Mouse (Mus musculus) liver, embryonic 14.5 days (tissue): ENCODE measurements around the gene Tmtc2. TPM values are rescaled to one million over a fixed set of nuclear protein-coding genes. Genes with fewer than 3 reads are reported as not detected.
A peak's percentile ranks its signal among the peaks of the same experiment; 100 is the strongest.

Experiments used
- ATAC-seq: fragments of 200-750 bp; cut with Nextera tagmentation; 2 replicates; pipeline ENCODE4 v1.8.0; 2017; ENCODE audit warnings: moderate number of reproducible peaks, mild to moderate bottlenecking, moderate library complexity; ENCODE audit not compliant: insufficient read depth
- DNase-seq, 3 experiments: peaks; one replicate each; pipeline ENCODE4 v3.0.0-alpha.2; 2012 to 2013; ENCODE audit warnings: low read depth in 3 of 3, low spot score in 3 of 3
- H3K27ac ChIP-seq: fragments of 300-500 bp; sonication (generic); 2 replicates; pipeline ENCODE4 v1.5.1; 2014; ENCODE audit warnings: moderate library complexity, mild to moderate bottlenecking, control low read depth, inconsistent platforms
- H3K27me3 ChIP-seq: fragments of 300-500 bp; sonication (generic); 2 replicates; pipeline ENCODE4 v1.6.1; 2014; ENCODE audit warnings: mild to moderate bottlenecking, low read length, moderate library complexity; ENCODE audit not compliant: control insufficient read depth, insufficient read depth
- H3K36me3 ChIP-seq: fragments of 300-500 bp; sonication (generic); replicated peaks from 2 replicates; pipeline ENCODE4 v1.6.1; 2014; ENCODE audit warnings: low read depth; ENCODE audit not compliant: control insufficient read depth, insufficient read depth
- H3K4me1 ChIP-seq, 2 experiments: fragments of 200-500 bp in 1 of 2; fragments of 300-500 bp in 1 of 2; sonication (generic) in 1 of 2; replicated peaks; 2 replicates each; pipeline ENCODE4 v1.6.1; 2012 to 2014; ENCODE audit warnings: antibody characterized with exemption in 1 of 2, inconsistent platforms in 1 of 2, low read length in 1 of 2; ENCODE audit not compliant: control insufficient read depth in 2 of 2, insufficient read depth in 2 of 2
- H3K4me2 ChIP-seq: fragments of 300-500 bp; sonication (generic); 2 replicates; pipeline ENCODE4 v1.6.1; 2014; ENCODE audit warnings: low read depth, mild to moderate bottlenecking, control low read depth, moderate library complexity
- H3K4me3 ChIP-seq, 2 experiments: fragments of 200-500 bp in 1 of 2; fragments of 300-500 bp in 1 of 2; sonication (generic) in 1 of 2; 2 replicates each; pipeline ENCODE4 v1.5.1; 2012 to 2014; ENCODE audit warnings: low read depth in 2 of 2, low read length in 2 of 2, mild to moderate bottlenecking in 2 of 2, control low read depth in 1 of 2, inconsistent platforms in 1 of 2, moderate library complexity in 1 of 2; ENCODE audit not compliant: insufficient read depth in 1 of 2
- H3K9ac ChIP-seq: fragments of 300-500 bp; sonication (generic); replicated peaks from 2 replicates; pipeline ENCODE4 v1.6.1; 2014; ENCODE audit warnings: mild to moderate bottlenecking, control low read depth, moderate library complexity
- H3K9me3 ChIP-seq: fragments of 300-500 bp; sonication (generic); 2 replicates; pipeline ENCODE4 v1.6.1; 2016; ENCODE audit warnings: low read length, mixed read lengths; ENCODE audit not compliant: control insufficient read depth
- CTCF ChIP-seq: IDR thresholded peaks from 2 replicates; pipeline ENCODE4 v1.5.1; 2016; ENCODE audit warnings: antibody characterized with exemption, low read depth, control low read depth
- EP300 ChIP-seq: IDR thresholded peaks from 2 replicates; pipeline ENCODE4 v1.6.1; 2016; ENCODE audit warnings: antibody characterized with exemption, low read depth
- WGBS: fragments of 180-500 bp; shearing (Covaris S2); extraction: QIAGEN DNeasy Blood & Tissue Kit; methylation state at CpG from one replicate; pipeline ENCODE4 v1.1.7; 2014; ENCODE audit not compliant: insufficient replicate concordance; 5-methylcytosine and 5-hydroxymethylcytosine counted together
- polyA plus RNA-seq, 2 experiments: library from polyadenylated mRNA; depleted of rRNA in 1 of 2; stranded (reverse) in 1 of 2; unstranded in 1 of 2; fragments of >200 nt; fragmentation: Nextera tagmentation in 1 of 2; extraction: Ambion mirVana in 1 of 2; gene quantifications; 2 replicates each; pipeline versions ENCODE4 v1.2.1 to v1.2.3; 2012 to 2014

Gene Tmtc2
- polyA plus RNA-seq, 2 experiments: 0.33 to 0.44 TPM

DNA sequence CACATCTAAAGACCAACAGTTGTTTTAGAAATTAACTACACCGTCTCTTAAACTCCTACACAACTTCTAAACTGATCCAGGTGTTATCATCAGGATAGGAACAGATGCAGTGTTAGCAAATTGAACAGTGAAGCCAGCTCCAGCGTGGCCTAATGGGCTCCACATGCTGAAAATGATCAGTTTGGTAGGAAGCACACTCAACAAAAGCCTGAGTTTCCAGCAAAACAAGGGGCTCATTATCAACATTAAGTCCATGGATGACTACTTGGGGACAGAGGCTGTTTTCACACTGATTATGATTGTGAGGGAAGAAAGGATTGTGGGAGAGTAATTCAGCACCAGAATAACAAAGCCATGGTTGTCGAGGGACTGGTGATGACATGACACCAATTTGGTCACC is 143.4 kb downstream of the Tmtc2 start:
- Histone ChIP-seq H3K4me1 (peaks cover 0 to 1% of the 10 kb centered on the region in 2 experiments; a peak in 1 of 4 replicates), H3K9me3 (no peaks in the 10 kb centered on the region), H3K9ac (no peak overlapping the region), H3K4me2 (no peak overlapping the region), H3K4me3 (no peak overlapping the region), H3K36me3 (no peaks in the 10 kb centered on the region), H3K27me3 (no peaks in the 10 kb centered on the region), H3K27ac (no peak overlapping the region)
- TF ChIP-seq CTCF (no peak), EP300 (no peak)
- WGBS: 62% methylated on average over 3 of the region's 3 CpGs
- ATAC-seq: no peak
- DNase-seq: no peak

DNA sequence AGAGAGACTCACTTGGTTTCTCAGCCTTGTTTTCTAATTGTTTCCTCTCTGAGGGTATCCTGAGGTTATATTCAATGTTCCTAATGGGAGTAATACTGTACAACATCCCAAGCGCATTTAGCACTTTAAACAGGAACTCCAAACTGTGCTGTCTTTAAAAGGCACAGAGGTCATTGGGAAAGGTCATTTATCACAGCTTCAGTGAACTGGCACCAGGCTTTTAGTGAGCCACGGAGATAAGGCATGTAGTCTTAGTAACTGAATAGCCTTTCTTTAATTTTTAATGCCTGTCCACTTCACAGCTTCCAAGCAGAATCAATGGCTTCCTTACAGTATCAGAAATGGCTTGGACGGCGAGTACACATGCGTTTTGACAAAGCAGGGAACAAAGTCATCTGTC is 144.0 kb downstream of the Tmtc2 start:
- Histone ChIP-seq H3K36me3 (no peaks in the 10 kb centered on the region), H3K27me3 (no peaks in the 10 kb centered on the region), H3K27ac (no peak overlapping the region), H3K9me3 (no peaks in the 10 kb centered on the region), H3K4me3 (no peak overlapping the region), H3K4me2 (no peak overlapping the region), H3K9ac (no peak overlapping the region), H3K4me1 (peaks cover 3 to 6% of the 10 kb centered on the region in 2 experiments)
- DNase-seq: no peak
- ATAC-seq: no peak
- WGBS: 63% methylated on average over 5 of the region's 5 CpGs
- TF ChIP-seq CTCF (no peak), EP300 (no peak)

DNA sequence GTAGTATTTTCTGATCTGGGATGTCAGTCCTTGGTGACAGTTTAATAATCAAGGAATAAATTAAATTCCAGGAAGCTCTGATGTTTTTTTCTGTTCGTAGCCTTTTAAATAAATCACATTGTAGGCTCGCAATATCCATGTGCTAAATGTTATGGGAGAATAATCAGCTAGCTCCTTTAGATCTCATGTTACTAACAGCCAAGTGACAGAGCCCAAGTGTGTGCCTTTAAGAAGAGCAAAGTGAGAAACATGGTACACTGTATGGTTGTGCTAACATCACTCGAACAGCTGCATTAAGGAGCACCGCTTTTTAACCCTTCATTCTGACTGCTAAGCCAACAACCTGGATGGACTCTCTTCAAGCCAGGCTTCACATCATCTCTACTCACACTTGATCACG is 146.2 kb downstream of the Tmtc2 start:
- no peak for ATAC-seq
- no peak overlapping the region for H3K4me2 ChIP-seq
- WGBS: 74% methylated on average over 5 of the region's 5 CpGs
- H3K9me3 ChIP-seq: no peaks in the 10 kb centered on the region
- H3K9ac ChIP-seq: no peak overlapping the region
- H3K27me3 ChIP-seq: no peaks in the 10 kb centered on the region
- TF ChIP-seq EP300: no peak
- TF ChIP-seq CTCF: no peak
- H3K27ac ChIP-seq: no peak overlapping the region
- no peaks in the 10 kb centered on the region for H3K36me3 ChIP-seq
- no peak overlapping the region for H3K4me3 ChIP-seq
- no peak for DNase-seq
- H3K4me1 ChIP-seq: peaks cover 9 to 10% of the 10 kb centered on the region in 2 experiments

DNA sequence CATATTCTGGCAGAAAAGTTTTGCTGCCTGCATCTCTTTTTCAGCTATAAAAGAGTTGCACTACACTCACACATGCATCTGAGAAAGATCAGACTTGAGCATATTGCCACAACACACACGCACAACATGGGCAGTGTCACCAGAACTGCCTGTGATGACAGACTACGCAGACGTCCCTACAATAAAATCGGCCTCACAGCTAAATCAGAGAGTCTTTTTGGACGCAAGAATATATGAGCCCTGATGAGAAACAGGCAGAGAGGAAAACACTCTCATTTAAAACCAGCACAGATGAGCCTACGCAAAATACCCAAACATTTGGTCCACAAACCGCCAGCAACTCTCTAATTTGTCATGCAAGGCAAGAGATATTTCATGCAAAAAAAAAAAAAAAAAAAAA is 146.6 kb downstream of the Tmtc2 start:
- Histone ChIP-seq H3K9ac (no peak overlapping the region), H3K4me2 (no peak overlapping the region), H3K4me3 (no peak overlapping the region), H3K27ac (no peak overlapping the region), H3K9me3 (no peaks in the 10 kb centered on the region), H3K4me1 (peaks cover 9 to 10% of the 10 kb centered on the region in 2 experiments), H3K27me3 (no peaks in the 10 kb centered on the region), H3K36me3 (no peaks in the 10 kb centered on the region)
- 77% methylated on average over 7 of the region's 7 CpGs for WGBS
- ATAC-seq (no peak), DNase-seq (no peak)
- TF ChIP-seq EP300: no peak
- TF ChIP-seq CTCF: no peak

DNA sequence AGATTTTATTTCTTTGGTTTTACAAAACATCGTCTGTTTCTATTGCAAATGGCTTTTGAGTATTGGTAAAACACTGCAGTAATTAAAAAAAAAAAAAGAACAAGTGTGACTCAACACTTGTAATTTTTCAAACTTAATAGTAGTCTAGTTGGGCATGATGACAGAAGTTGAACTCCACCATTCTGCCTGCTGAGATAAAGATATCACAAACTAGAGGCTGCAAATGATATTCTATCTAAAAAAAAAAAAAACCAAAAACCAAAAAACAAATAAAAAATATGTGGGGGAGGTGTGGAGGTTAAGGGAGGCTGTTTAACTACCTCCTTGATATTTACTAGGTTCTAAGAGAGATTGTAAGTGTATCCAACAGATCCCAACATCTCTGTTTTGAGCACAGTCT is 149.2 kb downstream of the Tmtc2 start:
- ATAC-seq (peak; percentile 16; the same call in 1 of the 2 replicates), DNase-seq (peak in 1 of 3 experiments; percentile 5)
- H3K4me3 ChIP-seq: no peak overlapping the region
- TF ChIP-seq CTCF (no peak), EP300 (peak; percentile 35; the same call in 1 of the 2 replicates)
- WGBS: 67% methylated on average over 1 of the region's 1 CpGs
- no peak overlapping the region for H3K4me2 ChIP-seq
- no peak overlapping the region for H3K9ac ChIP-seq
- H3K27ac ChIP-seq: no peak overlapping the region
- H3K9me3 ChIP-seq: no peaks in the 10 kb centered on the region
- no peaks in the 10 kb centered on the region for H3K36me3 ChIP-seq
- peaks cover 8 to 10% of the 10 kb centered on the region in 2 experiments for H3K4me1 ChIP-seq
- H3K27me3 ChIP-seq: no peaks in the 10 kb centered on the region
